Mouse (Mus musculus) brown adipose tissue, adult 24 weeks (tissue): ENCODE data around the gene Gm14632. TPM values are rescaled to one million over a fixed set of nuclear protein-coding genes. Genes with fewer than 3 reads are reported as not detected.
"Not testable (repeated sequence)": the region's sequence is repeated elsewhere in the genome, so short reads cannot be mapped to it uniquely, and the experiment has no call there.

Experiments used
- H3K27ac ChIP-seq: fragments of 200-500 bp; replicated peaks from 2 replicates; pipeline ENCODE4 v1.5.1; 2012; ENCODE audit warnings: low read depth, mild to moderate bottlenecking, low read length
- H3K4me1 ChIP-seq: fragments of 200-500 bp; 2 replicates; pipeline ENCODE4 v1.6.1; 2012; ENCODE audit warnings: low read length, mixed read lengths; ENCODE audit not compliant: control insufficient read depth, insufficient read depth, insufficient read length
- H3K4me3 ChIP-seq: fragments of 200-500 bp; 2 replicates; pipeline ENCODE4 v1.5.1; 2012; ENCODE audit warnings: low read depth, mild to moderate bottlenecking, low read length, moderate library complexity; ENCODE audit not compliant: insufficient read depth
- polyA plus RNA-seq: library from polyadenylated mRNA; stranded (reverse); fragments of >200 nt; gene quantifications from 2 replicates; pipeline ENCODE4 v1.2.4, GENCODE M21; 2012; ENCODE audit not compliant: missing spikeins, insufficient read depth, insufficient read length

Gene Gm14632
- not detected in 2 replicates for polyA plus RNA-seq

- H3K27ac ChIP-seq, H3K4me1 ChIP-seq, H3K4me3 ChIP-seq: not testable (repeated sequence)
Measured at GRCm38 (mm10) chrX:30329472-30329871, at the start of gene Gm14632. Gene Gm14632 (plus strand): TSS chrX:30329772.
